Mouse (Mus musculus) lung, adult 2 months (tissue): Measurements from ENCODE around the gene Ldlrad3. TPM values are rescaled to one million over a fixed set of nuclear protein-coding genes. Genes with fewer than 3 reads are reported as not detected.

Experiments
- DNase-seq: peaks from one replicate; pipeline ENCODE4 v3.0.0; 2022
- H3K4me1 ChIP-seq: fragments of 200-500 bp; 2 replicates; pipeline ENCODE4 v1.6.1; 2011; ENCODE audit warnings: low read length; ENCODE audit not compliant: control insufficient read depth, insufficient read depth
- H3K4me3 ChIP-seq: fragments of 200-500 bp; replicated peaks from 2 replicates; pipeline ENCODE3; 2011; ENCODE audit warnings: low read depth, mild to moderate bottlenecking, control low read depth, low read length; ENCODE audit errors: extremely low read depth
- CTCF ChIP-seq: fragments of 200-500 bp; IDR thresholded peaks from 2 replicates; pipeline ENCODE4 v1.5.1; 2011; ENCODE audit warnings: mild to moderate bottlenecking, low read length, control low read depth; ENCODE audit not compliant: insufficient read depth
- POLR2A ChIP-seq: fragments of 200-500 bp; IDR thresholded peaks from 2 replicates; pipeline ENCODE4 v1.6.1; 2011; ENCODE audit warnings: low read depth, mild to moderate bottlenecking, control low read depth, low read length, borderline replicate concordance; ENCODE audit errors: extremely low read depth
- WGBS: fragments of 180-500 bp; shearing (Covaris S2); methylation state at CpG from one replicate; pipeline ENCODE4 v1.1.7; 2018; 5-methylcytosine and 5-hydroxymethylcytosine counted together
- polyA plus RNA-seq: library from polyadenylated mRNA; depleted of rRNA; stranded (reverse); fragments of >200 nt; gene quantifications from 2 replicates; pipeline ENCODE4 v1.2.3, GENCODE M21; 2012

Ldlrad3 gene
- polyA plus RNA-seq, 1 experiment = 14.6 TPM

- no peak for DNase-seq
- TF ChIP-seq CTCF = no peak
- TF ChIP-seq POLR2A = no peak
- WGBS = 28% methylated on average over 14 of the region's 14 CpGs
- Histone ChIP-seq H3K4me1 (no peaks in the 10 kb centered on the region), H3K4me3 (no peak overlapping the region)
Measured at GRCm38 (mm10) chr2:102205672-102206399, 19.7 kb upstream of the Ldlrad3 start.

- Histone ChIP-seq H3K4me3 (no peak overlapping the region), H3K4me1 (no peaks in the 10 kb centered on the region)
- no peak for DNase-seq
- TF ChIP-seq CTCF (no peak), POLR2A (no peak)
Measured at GRCm38 (mm10) chr2:102203478-102203877, 17.3 kb upstream of the Ldlrad3 start.

- TF ChIP-seq CTCF (no peak), POLR2A (no peak)
- 79% methylated on average over 2 of the region's 2 CpGs for WGBS
Measured at GRCm38 (mm10) chr2:102202211-102202770, 16.1 kb upstream of the Ldlrad3 start.

GRCm38 (mm10) chr2:102201198-102201948, 15.2 kb upstream of the Ldlrad3 start:
- WGBS = 53% methylated on average over 14 of the region's 14 CpGs
- peak; percentile 58 for DNase-seq
- Histone ChIP-seq H3K4me1 (no peaks in the 10 kb centered on the region), H3K4me3 (no peak overlapping the region)
- TF ChIP-seq CTCF = no peak
- no peak for TF ChIP-seq POLR2A

More at GRCm38 (mm10) chr2:102202211-102202770, 16.1 kb upstream of the Ldlrad3 start:
- Histone ChIP-seq H3K4me1 (no peaks in the 10 kb centered on the region), H3K4me3 (no peak overlapping the region)
- DNase-seq = no peak

GRCm38 (mm10) chr2:102197332-102197731, 11.1 kb upstream of the Ldlrad3 start:
- TF ChIP-seq POLR2A (no peak), CTCF (no peak)
- Histone ChIP-seq H3K4me3 (no peak overlapping the region), H3K4me1 (no peaks in the 10 kb centered on the region)
- DNase-seq = no peak
- 85% methylated on average over 1 of the region's 1 CpGs for WGBS

- WGBS = 50% methylated on average over 8 of the region's 8 CpGs
Measured at GRCm38 (mm10) chr2:102196709-102197108, 10.5 kb upstream of the Ldlrad3 start.

GRCm38 (mm10) chr2:102195494-102195893, 9.3 kb upstream of the Ldlrad3 start:
- no peak for DNase-seq

More at GRCm38 (mm10) chr2:102196709-102197108, 10.5 kb upstream of the Ldlrad3 start:
- Histone ChIP-seq H3K4me1 (no peaks in the 10 kb centered on the region), H3K4me3 (no peak overlapping the region)
- no peak for DNase-seq
- TF ChIP-seq CTCF = no peak

GRCm38 (mm10) chr2:102194247-102194646, 8.1 kb upstream of the Ldlrad3 start:
- TF ChIP-seq CTCF (no peak), POLR2A (no peak)
- 69% methylated on average over 4 of the region's 4 CpGs for WGBS

More at GRCm38 (mm10) chr2:102195494-102195893, 9.3 kb upstream of the Ldlrad3 start:
- TF ChIP-seq CTCF (no peak), POLR2A (no peak)
- H3K4me3 ChIP-seq = no peak overlapping the region
- WGBS = 80% methylated on average over 4 of the region's 4 CpGs
- no peaks in the 10 kb centered on the region for H3K4me1 ChIP-seq

GRCm38 (mm10) chr2:102192943-102193820, 7.0 kb upstream of the Ldlrad3 start:
- Histone ChIP-seq H3K4me3 (no peak overlapping the region), H3K4me1 (no peaks in the 10 kb centered on the region)
- no peak for DNase-seq
- 87% methylated on average over 16 of the region's 16 CpGs for WGBS
- no peak for TF ChIP-seq POLR2A
- TF ChIP-seq CTCF = no peak

More at GRCm38 (mm10) chr2:102194247-102194646, 8.1 kb upstream of the Ldlrad3 start:
- no peak for DNase-seq
- Histone ChIP-seq H3K4me1 (no peaks in the 10 kb centered on the region), H3K4me3 (no peak overlapping the region)
